Mouse (Mus musculus) stomach, embryonic 16.5 days (tissue): ENCODE results near the gene Samhd1. TPM values are rescaled to one million over a fixed set of nuclear protein-coding genes. Genes with fewer than 3 reads are reported as not detected.

Experiments used
- ATAC-seq: fragments of 200-750 bp; cut with Nextera tagmentation; 2 replicates; pipeline ENCODE4 v1.8.0; 2017; ENCODE audit warnings: moderate number of reproducible peaks, moderate TSS enrichment; ENCODE audit not compliant: insufficient read depth, low FRiP score
- H3K27ac ChIP-seq: fragments of 300-500 bp; sonication (generic); 2 replicates; pipeline ENCODE4 v1.5.1; 2014; ENCODE audit warnings: low read length
- H3K27me3 ChIP-seq: fragments of 300-500 bp; sonication (generic); 2 replicates; pipeline ENCODE4 v1.6.1; 2014; ENCODE audit warnings: low read length, control low read depth, mixed read lengths; ENCODE audit not compliant: control insufficient read depth, insufficient read depth
- H3K36me3 ChIP-seq: fragments of 300-500 bp; sonication (generic); 2 replicates; pipeline ENCODE4 v1.6.1; 2014; ENCODE audit warnings: low read length; ENCODE audit not compliant: control insufficient read depth, insufficient read depth
- H3K4me1 ChIP-seq: fragments of 300-500 bp; sonication (generic); 2 replicates; pipeline ENCODE4 v1.6.1; 2014; ENCODE audit warnings: low read length, control low read depth, mixed read lengths; ENCODE audit not compliant: control insufficient read depth, insufficient read depth
- H3K4me2 ChIP-seq: fragments of 300-500 bp; sonication (generic); 2 replicates; pipeline ENCODE4 v1.6.1; 2014; ENCODE audit warnings: low read depth, low read length, mixed read lengths
- H3K4me3 ChIP-seq: fragments of 300-500 bp; sonication (generic); replicated peaks from 2 replicates; pipeline ENCODE4 v1.5.1; 2014; ENCODE audit warnings: mild to moderate bottlenecking, low read length
- H3K9ac ChIP-seq: fragments of 300-500 bp; sonication (generic); 2 replicates; pipeline ENCODE4 v1.6.1; 2014; ENCODE audit warnings: low read length
- H3K9me3 ChIP-seq: fragments of 300-500 bp; sonication (generic); replicated peaks from 2 replicates; pipeline ENCODE4 v1.6.1; 2016; ENCODE audit warnings: low read length, control low read depth; ENCODE audit not compliant: control insufficient read depth
- WGBS: fragments of 180-500 bp; shearing (Covaris S2); extraction: QIAGEN DNeasy Blood & Tissue Kit; methylation state at CpG from one replicate; pipeline ENCODE4 v1.1.7; 2014; 5-methylcytosine and 5-hydroxymethylcytosine counted together
- polyA plus RNA-seq: library from polyadenylated mRNA; unstranded; fragments of >200 nt; fragmentation: Nextera tagmentation; extraction: Ambion mirVana; gene quantifications from 2 replicates; pipeline ENCODE4 v1.2.1, GENCODE M21; 2015

Samhd1 gene
- polyA plus RNA-seq, 1 experiment from 2014 or later = 29.1 TPM

GRCm38 (mm10) chr2:157132686-157133540, 2.2 kb downstream of the Samhd1 start:
- no peak overlapping the region for H3K4me2 ChIP-seq
- no peak overlapping the region for H3K4me3 ChIP-seq
- no peak for ATAC-seq
- peaks cover 14% of the 10 kb centered on the region for H3K4me1 ChIP-seq
- H3K36me3 ChIP-seq = no peaks in the 10 kb centered on the region
- WGBS = 80% methylated on average over 3 of the region's 3 CpGs
- no peaks in the 10 kb centered on the region for H3K9me3 ChIP-seq
- no peak overlapping the region for H3K9ac ChIP-seq
- no peak overlapping the region for H3K27ac ChIP-seq
- H3K27me3 ChIP-seq = no peaks in the 10 kb centered on the region

- ATAC-seq = no peak
- 63% methylated on average over 1 of the region's 1 CpGs for WGBS
- no peaks in the 10 kb centered on the region for H3K36me3 ChIP-seq
- peaks cover 14% of the 10 kb centered on the region for H3K4me1 ChIP-seq
- no peak overlapping the region for H3K4me3 ChIP-seq
- H3K9ac ChIP-seq = no peak overlapping the region
- no peaks in the 10 kb centered on the region for H3K9me3 ChIP-seq
- no peak overlapping the region for H3K27ac ChIP-seq
- no peak overlapping the region for H3K4me2 ChIP-seq
- H3K27me3 ChIP-seq = no peaks in the 10 kb centered on the region
Measured at GRCm38 (mm10) chr2:157132086-157132485, 3.0 kb downstream of the Samhd1 start.

GRCm38 (mm10) chr2:157130813-157131514, 4.1 kb downstream of the Samhd1 start:
- Histone ChIP-seq H3K36me3 (no peaks in the 10 kb centered on the region), H3K9me3 (no peaks in the 10 kb centered on the region), H3K9ac (no peak overlapping the region), H3K4me3 (no peak overlapping the region), H3K27ac (peak overlapping the region; percentile 23; the same call in 1 of the 2 replicates), H3K4me2 (peak overlapping the region; percentile 21; the same call in 1 of the 2 replicates), H3K4me1 (peaks cover 11% of the 10 kb centered on the region), H3K27me3 (no peaks in the 10 kb centered on the region)
- 73% methylated on average over 8 of the region's 8 CpGs for WGBS
- no peak for ATAC-seq

GRCm38 (mm10) chr2:157129601-157130164, 5.4 kb downstream of the Samhd1 start:
- Histone ChIP-seq H3K36me3 (no peaks in the 10 kb centered on the region), H3K9me3 (no peaks in the 10 kb centered on the region), H3K4me1 (peaks cover 8% of the 10 kb centered on the region), H3K27ac (0 out of 2 replicates have a peak overlapping the region, but pooled peaks have one; percentile 3), H3K4me3 (no peak overlapping the region), H3K27me3 (no peaks in the 10 kb centered on the region), H3K4me2 (peak overlapping the region; percentile 23), H3K9ac (no peak overlapping the region)
- ATAC-seq = no peak
- WGBS = 53% methylated on average over 11 of the region's 11 CpGs

- Histone ChIP-seq H3K36me3 (no peaks in the 10 kb centered on the region), H3K9ac (no peak overlapping the region), H3K27ac (no peak overlapping the region), H3K27me3 (no peaks in the 10 kb centered on the region), H3K4me2 (peak overlapping the region; percentile 23; the same call in 1 of the 2 replicates), H3K9me3 (no peaks in the 10 kb centered on the region), H3K4me3 (no peak overlapping the region), H3K4me1 (peaks cover 7% of the 10 kb centered on the region)
- WGBS = 60% methylated on average over 4 of the region's 4 CpGs
- ATAC-seq = no peak
Measured at GRCm38 (mm10) chr2:157129096-157129495, 6.0 kb downstream of the Samhd1 start.

- Histone ChIP-seq H3K9me3 (no peaks in the 10 kb centered on the region), H3K27ac (no peak overlapping the region), H3K9ac (no peak overlapping the region), H3K27me3 (no peaks in the 10 kb centered on the region), H3K4me2 (no peak overlapping the region), H3K4me3 (no peak overlapping the region), H3K4me1 (peaks cover 4% of the 10 kb centered on the region; the same call in 1 of the 2 replicates), H3K36me3 (no peaks in the 10 kb centered on the region)
- ATAC-seq = no peak
- 48% methylated on average over 4 of the region's 4 CpGs for WGBS
Measured at GRCm38 (mm10) chr2:157128072-157128471, 7.0 kb downstream of the Samhd1 start.

- Histone ChIP-seq H3K9ac (no peak overlapping the region), H3K36me3 (no peaks in the 10 kb centered on the region), H3K4me1 (peaks cover 4% of the 10 kb centered on the region; the same call in 1 of the 2 replicates), H3K27me3 (no peaks in the 10 kb centered on the region), H3K4me2 (no peak overlapping the region), H3K9me3 (no peaks in the 10 kb centered on the region), H3K4me3 (no peak overlapping the region), H3K27ac (no peak overlapping the region)
- WGBS = 52% methylated on average over 3 of the region's 3 CpGs
- ATAC-seq = no peak
Measured at GRCm38 (mm10) chr2:157127370-157127769, 7.7 kb downstream of the Samhd1 start.

GRCm38 (mm10) chr2:157125246-157125645, 9.8 kb downstream of the Samhd1 start:
- Histone ChIP-seq H3K9ac (no peak overlapping the region), H3K27me3 (no peaks in the 10 kb centered on the region), H3K4me1 (peaks cover under 1% of the 10 kb centered on the region; the same call in 1 of the 2 replicates), H3K4me3 (no peak overlapping the region), H3K27ac (no peak overlapping the region), H3K36me3 (no peaks in the 10 kb centered on the region), H3K4me2 (no peak overlapping the region), H3K9me3 (no peaks in the 10 kb centered on the region)
- ATAC-seq = no peak
- WGBS = 78% methylated on average over 3 of the region's 3 CpGs

GRCm38 (mm10) chr2:157121766-157122165, 13.3 kb downstream of the Samhd1 start:
- no peaks in the 10 kb centered on the region for H3K9me3 ChIP-seq
- H3K27me3 ChIP-seq = no peaks in the 10 kb centered on the region
- WGBS = 90% methylated on average over 8 of the region's 8 CpGs
- no peaks in the 10 kb centered on the region for H3K36me3 ChIP-seq
- no peak overlapping the region for H3K27ac ChIP-seq
- H3K4me3 ChIP-seq = no peak overlapping the region
- ATAC-seq = no peak
- H3K4me2 ChIP-seq = no peak overlapping the region
- no peaks in the 10 kb centered on the region for H3K4me1 ChIP-seq
- no peak overlapping the region for H3K9ac ChIP-seq
